Mouse (Mus musculus): ENCODE data around the gene Acss2.
"Not testable (repeated sequence)": the region's sequence is repeated elsewhere in the genome, so short reads cannot be mapped to it uniquely, and the experiment has no call there.

The Acss2 gene

DNA sequence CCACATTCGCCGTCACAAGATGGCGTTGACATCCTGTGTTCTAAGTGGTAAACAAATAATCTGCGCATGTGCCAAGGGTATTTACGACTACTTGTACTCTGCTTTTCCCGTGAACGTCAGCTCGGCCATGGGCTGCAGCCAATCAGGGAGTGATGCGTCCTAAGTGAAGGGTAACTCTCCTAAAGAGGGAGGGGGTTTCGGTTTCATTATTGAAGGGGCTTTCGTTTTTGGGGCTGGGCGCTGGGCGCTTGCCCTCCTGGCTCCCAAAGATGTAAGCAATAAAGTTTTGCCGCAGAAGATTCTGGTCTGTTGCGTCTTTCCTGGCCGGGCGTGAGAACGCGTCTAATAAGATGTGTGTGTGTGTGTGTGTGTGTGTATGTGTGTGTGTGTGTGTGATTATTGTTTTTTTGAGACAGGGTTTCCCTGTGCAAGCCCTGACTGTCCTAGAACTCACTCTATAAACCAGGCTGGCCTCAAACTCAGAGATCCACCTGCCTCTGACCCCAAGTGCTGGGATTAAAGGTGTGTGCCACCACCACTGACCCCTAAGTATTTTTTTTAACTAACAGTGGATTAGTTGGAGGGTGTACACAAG is 20.8 kb downstream of the Acss2 start:
- not testable (repeated sequence) for DNase-seq (ENCODE audit: low spot score in 2 of 2)

- DNase-seq (ENCODE audit: low spot score in 2 of 2) = no peak
Observed at GRCm38 (mm10) chr2:155539696-155540095, 21.9 kb downstream of the Acss2 start.

DNA sequence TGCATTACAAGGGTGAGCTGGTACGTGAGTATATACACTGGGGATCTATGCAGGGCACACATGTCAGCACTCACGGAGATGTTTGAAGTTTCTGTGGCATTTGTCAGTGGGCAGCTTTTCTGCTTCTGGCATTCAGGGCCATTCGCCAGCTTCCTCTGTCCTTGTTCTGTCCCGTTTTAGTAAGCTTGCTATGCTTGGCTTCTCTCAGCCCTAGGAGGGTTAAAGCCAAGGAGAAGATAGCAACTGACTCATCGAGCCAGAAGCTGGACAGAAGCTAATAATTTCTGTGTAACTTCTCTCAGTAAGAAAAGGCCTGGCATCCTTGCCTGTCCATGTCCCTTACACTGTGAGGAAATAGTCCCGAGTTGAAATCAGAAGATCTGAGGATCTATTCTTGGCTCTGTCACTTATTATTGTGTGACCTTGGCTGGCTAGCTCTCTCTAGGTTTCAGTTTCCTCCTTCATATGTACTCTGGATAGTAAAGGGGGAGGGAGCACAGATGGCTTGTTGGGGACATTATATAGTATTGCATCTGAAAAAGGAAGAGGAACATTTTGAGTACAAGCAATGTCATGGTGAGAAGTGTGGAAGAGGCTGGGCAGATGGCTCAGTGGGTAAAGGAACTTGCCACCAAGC is 23.2 kb downstream of the Acss2 start:
- DNase-seq (ENCODE audit: low spot score in 2 of 2) = peak in 1 of 2 experiments; percentile 9

GRCm38 (mm10) chr2:155546955-155547354 is 29.2 kb downstream of the Acss2 start:
- no peak for DNase-seq (ENCODE audit: low spot score in 2 of 2)

GRCm38 (mm10) chr2:155552336-155552735 is 34.6 kb downstream of the Acss2 start:
- DNase-seq (ENCODE audit: low spot score in 2 of 2) = no peak

GRCm38 (mm10) chr2:155552949-155553354 is 35.2 kb downstream of the Acss2 start:
- DNase-seq (ENCODE audit: low spot score in 2 of 2) = no peak

DNA sequence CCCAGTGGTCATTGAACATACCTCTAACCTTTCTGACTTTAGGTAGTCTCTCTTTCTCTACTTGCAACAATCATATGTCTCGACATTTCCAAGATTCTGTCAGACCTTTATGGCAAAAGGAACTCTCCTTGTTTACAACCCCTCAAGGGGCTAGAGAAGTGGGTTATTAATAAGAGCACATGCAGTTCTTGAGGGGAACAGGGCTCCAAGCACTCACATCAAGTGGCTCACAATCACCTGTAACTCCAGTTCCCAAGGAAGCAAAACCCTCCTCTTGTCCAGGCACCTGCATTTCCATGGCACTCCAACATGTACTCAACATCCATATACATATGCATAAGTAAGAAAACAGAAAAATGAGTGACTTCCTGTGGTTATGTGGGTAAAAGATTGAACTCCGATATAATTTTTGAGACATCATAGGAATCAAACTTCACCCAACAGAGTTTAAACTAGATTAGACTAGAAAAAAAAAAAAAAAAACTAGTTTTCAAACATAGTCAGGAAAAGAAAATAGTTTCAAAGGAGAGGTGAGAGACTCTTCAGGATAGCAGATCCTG is 36.8 kb downstream of the Acss2 start:
- DNase-seq (ENCODE audit: low spot score in 2 of 2) = no peak

DNA sequence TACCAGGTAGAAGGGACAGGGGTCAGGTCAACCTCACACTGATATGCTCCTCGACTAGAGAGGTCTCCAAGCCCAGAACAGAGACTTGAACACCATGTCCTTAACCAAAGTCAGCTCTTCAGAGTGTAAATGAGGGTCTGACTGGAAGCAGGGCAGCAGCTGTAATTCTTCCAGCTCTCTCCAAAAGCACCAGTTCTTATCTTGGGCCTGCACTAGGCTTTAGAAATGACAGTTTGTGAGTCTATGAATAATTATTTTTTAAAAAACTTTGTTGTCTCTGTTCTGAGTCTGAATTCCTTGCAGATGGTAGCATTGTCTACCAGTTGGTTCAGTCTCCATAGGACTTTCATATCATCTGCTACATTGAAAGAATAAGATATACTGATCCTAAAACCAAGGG is 44.5 kb downstream of the Acss2 start:
- DNase-seq (ENCODE audit: low spot score in 2 of 2) = no peak

GRCm38 (mm10) chr2:155562934-155563333 is 45.2 kb downstream of the Acss2 start:
- peak; percentile 28 to 31 for DNase-seq (ENCODE audit: low spot score in 2 of 2)

DNA sequence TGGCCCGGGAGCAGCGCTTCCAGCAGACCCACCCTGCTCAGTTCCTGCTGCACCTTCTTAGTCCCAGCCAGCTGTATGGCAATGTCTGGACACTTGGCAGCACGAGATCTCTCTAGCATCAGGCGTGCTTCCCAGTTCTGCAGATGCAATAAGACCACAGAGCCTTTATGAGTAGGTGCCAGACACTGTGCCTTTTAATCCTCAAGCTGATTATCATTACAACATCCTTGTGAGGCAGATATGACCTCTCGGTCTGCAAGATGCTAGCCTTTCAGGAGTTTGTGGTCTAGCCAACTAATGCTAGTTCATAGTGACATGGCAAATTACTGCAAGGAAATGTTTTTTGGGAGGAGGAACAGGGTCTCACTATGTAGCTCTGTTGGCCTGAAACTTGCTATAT is 50.0 kb downstream of the Acss2 start:
- DNase-seq (ENCODE audit: low spot score in 2 of 2) = no peak

DNA sequence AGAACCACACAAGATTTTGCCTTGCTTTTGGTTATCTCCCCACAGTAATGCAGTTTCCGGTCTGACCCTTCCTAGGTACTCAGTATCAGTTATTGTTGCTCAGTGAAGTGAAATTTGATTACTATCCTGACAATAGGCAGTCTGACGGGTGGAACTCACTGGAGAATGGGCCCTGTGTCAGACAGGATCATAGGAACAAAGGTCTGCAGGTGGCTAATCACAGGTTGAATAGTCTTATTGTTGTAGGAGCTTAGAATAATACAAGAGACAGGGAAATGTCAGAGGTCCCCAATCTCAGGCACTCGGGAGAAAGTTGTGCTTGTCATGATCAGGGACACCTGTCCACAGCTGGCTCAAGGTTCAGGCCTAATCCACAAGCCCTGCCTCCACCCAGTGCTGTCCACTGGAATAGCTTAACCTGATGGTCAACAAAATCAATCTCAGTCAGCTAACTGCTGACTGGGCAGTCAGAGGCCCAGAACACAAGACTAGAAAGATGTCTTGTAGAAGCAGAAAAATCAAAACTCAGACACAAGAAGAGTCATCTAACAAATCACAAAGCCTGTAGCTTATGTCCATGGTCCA is 51.6 kb downstream of the Acss2 start:
- DNase-seq (ENCODE audit: low spot score in 2 of 2) = no peak

DNA sequence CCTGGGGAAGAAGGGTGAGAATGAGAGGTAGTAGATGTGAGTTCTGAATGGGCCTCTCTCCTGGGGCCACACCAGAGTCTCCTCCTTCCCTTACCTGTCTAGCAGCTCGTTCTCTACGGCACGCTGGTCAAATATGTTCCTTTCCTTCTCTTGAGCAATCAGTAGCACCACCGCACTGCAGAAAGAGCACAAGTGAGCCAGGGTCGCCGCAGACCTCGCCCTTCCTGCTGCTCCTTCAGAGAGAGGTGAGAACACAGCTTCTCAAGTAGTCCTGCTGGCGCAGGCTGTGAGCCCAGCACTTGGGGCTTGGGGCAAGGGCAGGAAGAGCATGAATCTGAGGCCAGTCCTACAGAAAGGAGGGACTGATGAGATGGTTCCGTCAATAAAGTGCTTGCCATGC is 55.3 kb downstream of the Acss2 start:
- no peak for DNase-seq (ENCODE audit: low spot score in 2 of 2)

DNA sequence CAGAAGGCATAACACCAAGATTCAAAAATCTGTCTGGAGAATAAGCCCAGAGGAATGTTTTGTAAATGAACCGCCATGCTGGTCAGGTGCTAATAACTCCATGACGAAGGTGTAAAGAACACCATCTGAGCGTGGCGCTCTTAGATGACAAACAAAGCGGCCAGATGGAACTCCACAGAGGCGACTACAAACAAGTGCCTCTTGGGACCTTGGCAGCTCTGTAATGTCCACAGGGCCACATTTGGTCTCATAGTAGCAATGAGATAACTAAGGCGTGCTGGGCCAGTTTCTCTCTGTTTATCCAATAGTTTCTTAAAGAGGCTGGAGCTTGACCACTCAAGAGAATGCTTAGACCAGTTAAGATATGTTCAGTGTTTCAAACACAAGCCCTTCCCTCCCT is 56.2 kb downstream of the Acss2 start:
- DNase-seq (ENCODE audit: low spot score in 2 of 2) = no peak

GRCm38 (mm10) chr2:155574700-155575099 is 57.0 kb downstream of the Acss2 start:
- no peak for DNase-seq (ENCODE audit: low spot score in 2 of 2)

- no peak for DNase-seq (ENCODE audit: low spot score in 2 of 2)
Observed at GRCm38 (mm10) chr2:155576656-155577055, 58.9 kb downstream of the Acss2 start.

GRCm38 (mm10) chr2:155580331-155580730 is 62.6 kb downstream of the Acss2 start:
- DNase-seq (ENCODE audit: low spot score in 2 of 2) = no peak

GRCm38 (mm10) chr2:155582384-155582995 is 64.7 kb downstream of the Acss2 start:
- no peak for DNase-seq (ENCODE audit: low spot score in 2 of 2)

GRCm38 (mm10) chr2:155582996-155583395 is 65.2 kb downstream of the Acss2 start:
- DNase-seq (ENCODE audit: low spot score in 2 of 2) = no peak

DNA sequence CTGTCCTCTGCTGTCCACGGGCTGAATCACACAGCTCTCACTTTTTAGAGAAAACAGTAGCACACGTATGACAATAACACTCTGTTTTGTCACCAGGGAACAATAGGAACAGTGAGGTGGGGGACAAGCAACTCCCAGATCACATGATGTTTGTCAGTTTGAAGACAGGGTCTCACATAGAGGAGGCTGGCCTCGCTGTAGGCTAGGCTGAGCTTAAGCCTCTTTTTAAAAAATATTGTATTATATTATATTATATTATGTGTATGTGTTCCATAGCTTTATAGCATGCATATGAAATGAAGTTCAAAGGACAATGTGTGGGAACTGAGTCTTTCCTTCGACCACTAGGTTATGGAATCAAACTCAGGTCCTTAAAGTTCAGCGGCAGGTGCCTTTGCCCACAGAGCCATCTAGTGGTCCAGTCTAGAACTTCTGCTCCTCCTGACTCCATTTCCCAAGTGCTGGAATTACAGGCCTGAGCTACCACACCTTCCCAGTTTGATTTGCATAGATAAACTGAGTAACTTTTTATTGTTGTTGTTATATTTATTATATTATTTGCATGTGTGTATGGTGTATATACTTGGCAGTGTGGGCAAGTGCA is 66.3 kb downstream of the Acss2 start:
- peak in 1 of 2 experiments; percentile 43 for DNase-seq (ENCODE audit: low spot score in 2 of 2)

DNA sequence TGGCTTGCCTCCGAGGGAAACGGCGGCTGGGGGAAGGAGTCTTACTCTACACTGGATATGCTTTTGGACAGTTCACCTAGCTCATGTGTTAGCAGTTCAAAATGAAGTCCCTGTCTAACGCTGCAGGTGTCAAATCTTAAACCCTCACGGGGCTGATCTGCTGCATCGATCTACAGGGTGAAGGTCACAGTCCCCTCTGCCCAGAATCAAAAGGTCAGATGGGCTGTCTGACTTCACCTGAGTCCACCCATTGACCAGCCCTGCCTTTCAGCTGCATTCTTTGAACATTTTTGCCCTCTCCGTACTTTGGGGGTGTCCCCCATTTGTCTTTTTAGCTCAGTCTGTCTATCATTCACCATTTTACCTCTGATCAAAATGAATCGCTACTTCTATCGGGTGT is 67.3 kb downstream of the Acss2 start:
- DNase-seq (ENCODE audit: low spot score in 2 of 2) = no peak

DNA sequence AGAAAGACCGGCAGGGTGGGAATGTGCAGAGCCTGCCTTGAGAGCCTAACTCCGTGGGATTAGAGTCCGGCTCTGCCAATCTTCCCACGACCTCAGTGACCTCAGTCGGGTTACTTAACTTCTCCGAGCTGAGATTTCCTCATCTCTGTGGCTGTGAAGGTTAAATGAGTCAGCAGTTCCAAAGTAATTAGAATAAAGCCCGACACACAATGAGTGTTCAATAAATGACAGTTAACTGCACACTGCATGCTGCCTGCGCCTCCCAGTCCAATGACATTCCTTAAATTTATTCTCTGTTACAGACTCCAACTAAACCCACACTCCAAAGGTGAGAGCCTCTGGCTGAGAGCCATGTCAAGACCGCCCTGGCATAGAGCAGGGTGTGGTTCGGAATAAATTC is 67.7 kb downstream of the Acss2 start:
- DNase-seq (ENCODE audit: low spot score in 2 of 2) = no peak

GRCm38 (mm10) chr2:155588136-155588535 is 70.4 kb downstream of the Acss2 start:
- no peak for DNase-seq (ENCODE audit: low spot score in 2 of 2)

Measured in urinary bladder, postnatal 36 days (tissue).